Mouse (Mus musculus) embryonic facial prominence, embryonic 14.5 days (tissue): ENCODE results near the gene Tmem170. TPM values are rescaled to one million over a fixed set of nuclear protein-coding genes. Genes with fewer than 3 reads are reported as not detected.

ENCODE experiments used
- ATAC-seq: fragments of 200-750 bp; cut with Nextera tagmentation; 2 replicates; pipeline ENCODE4 v1.8.0; 2017; ENCODE audit warnings: low read depth, moderate number of reproducible peaks, moderate TSS enrichment
- DNase-seq: peaks from one replicate; pipeline ENCODE4 v3.0.0-alpha.2; 2015; ENCODE audit warnings: low spot score
- H3K27ac ChIP-seq: fragments of 300-500 bp; sonication (generic); replicated peaks from 2 replicates; pipeline ENCODE4 v1.5.1; 2014; ENCODE audit warnings: low read depth, mild to moderate bottlenecking, low read length, moderate library complexity
- H3K27me3 ChIP-seq: fragments of 300-500 bp; sonication (generic); replicated peaks from 2 replicates; pipeline ENCODE4 v1.6.1; 2014; ENCODE audit warnings: low read length; ENCODE audit not compliant: control insufficient read depth, insufficient read depth
- H3K36me3 ChIP-seq: fragments of 300-500 bp; sonication (generic); 2 replicates; pipeline ENCODE4 v1.6.1; 2014; ENCODE audit warnings: low read length, mixed read lengths; ENCODE audit not compliant: control insufficient read depth, insufficient read depth
- H3K4me1 ChIP-seq: fragments of 300-500 bp; sonication (generic); 2 replicates; pipeline ENCODE4 v1.6.1; 2014; ENCODE audit warnings: antibody characterized with exemption, low read length; ENCODE audit not compliant: control insufficient read depth, insufficient read depth
- H3K4me2 ChIP-seq: fragments of 300-500 bp; sonication (generic); 2 replicates; pipeline ENCODE4 v1.6.1; 2014; ENCODE audit warnings: low read depth, mild to moderate bottlenecking, low read length, moderate library complexity, mixed read lengths
- H3K4me3 ChIP-seq: fragments of 300-500 bp; sonication (generic); 2 replicates; pipeline ENCODE4 v1.5.1; 2014; ENCODE audit warnings: low read depth, mild to moderate bottlenecking, low read length
- H3K9ac ChIP-seq: fragments of 300-500 bp; sonication (generic); 2 replicates; pipeline ENCODE4 v1.6.1; 2014; ENCODE audit warnings: low read depth, mild to moderate bottlenecking, low read length, moderate library complexity, mixed read lengths
- H3K9me3 ChIP-seq: fragments of 300-500 bp; sonication (generic); 2 replicates; pipeline ENCODE4 v1.6.1; 2016; ENCODE audit warnings: low read length; ENCODE audit not compliant: control insufficient read depth
- WGBS: fragments of 180-500 bp; shearing (Covaris S2); extraction: QIAGEN DNeasy Blood & Tissue Kit; methylation state at CpG from one replicate; pipeline ENCODE4 v1.1.7; 2014; 5-methylcytosine and 5-hydroxymethylcytosine counted together
- polyA plus RNA-seq: library from polyadenylated mRNA; unstranded; fragments of >200 nt; fragmentation: Nextera tagmentation; extraction: Ambion mirVana; gene quantifications from 2 replicates; pipeline ENCODE4 v1.2.1, GENCODE M21; 2014

Gene Tmem170
- polyA plus RNA-seq, 1 experiment from 2014 or later: 4.1 TPM

DNA sequence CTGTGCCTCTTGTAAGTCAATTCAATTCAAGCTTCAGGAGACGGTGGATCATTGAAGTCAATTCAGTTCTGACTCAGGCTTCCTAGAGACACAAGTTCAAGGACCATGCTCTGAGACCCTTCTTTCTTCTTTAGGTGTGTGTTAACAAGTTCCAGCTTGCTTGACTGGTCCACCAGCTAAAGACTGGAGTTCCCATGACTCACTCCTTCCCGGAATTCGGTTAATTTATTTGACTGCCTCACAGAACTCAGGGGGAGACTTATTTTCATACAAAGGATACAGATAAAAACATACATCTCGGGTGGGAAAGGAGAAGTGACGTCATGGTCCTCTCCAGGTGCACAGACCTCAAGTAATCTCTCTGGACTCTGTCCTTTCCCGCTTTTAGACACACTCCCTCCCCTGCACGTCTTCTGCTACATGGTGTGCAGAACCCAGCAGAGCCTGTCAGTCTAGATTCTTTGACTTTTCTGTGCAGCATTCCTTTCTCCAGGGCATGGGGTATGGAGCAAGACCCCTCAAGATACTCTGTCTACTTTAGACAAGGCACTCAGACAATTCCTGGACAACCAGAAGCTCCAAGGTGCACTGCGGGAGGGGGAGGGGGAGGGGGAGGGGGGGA, 29.1 kb upstream of the Tmem170 start:
- no peaks in the 10 kb centered on the region for H3K9me3 ChIP-seq
- 51% methylated on average over 7 of the region's 8 CpGs for WGBS
- no peak overlapping the region for H3K9ac ChIP-seq
- H3K36me3 ChIP-seq: no peaks in the 10 kb centered on the region
- DNase-seq: peak; percentile 54
- H3K4me1 ChIP-seq: peaks cover 5% of the 10 kb centered on the region; the same call in 1 of the 2 replicates
- peak; percentile 47; the same call in 1 of the 2 replicates for ATAC-seq
- no peak overlapping the region for H3K4me3 ChIP-seq
- no peak overlapping the region for H3K27ac ChIP-seq
- H3K4me2 ChIP-seq: no peak overlapping the region
- H3K27me3 ChIP-seq: peaks cover 16% of the 10 kb centered on the region; the same call in 1 of the 2 replicates

DNA sequence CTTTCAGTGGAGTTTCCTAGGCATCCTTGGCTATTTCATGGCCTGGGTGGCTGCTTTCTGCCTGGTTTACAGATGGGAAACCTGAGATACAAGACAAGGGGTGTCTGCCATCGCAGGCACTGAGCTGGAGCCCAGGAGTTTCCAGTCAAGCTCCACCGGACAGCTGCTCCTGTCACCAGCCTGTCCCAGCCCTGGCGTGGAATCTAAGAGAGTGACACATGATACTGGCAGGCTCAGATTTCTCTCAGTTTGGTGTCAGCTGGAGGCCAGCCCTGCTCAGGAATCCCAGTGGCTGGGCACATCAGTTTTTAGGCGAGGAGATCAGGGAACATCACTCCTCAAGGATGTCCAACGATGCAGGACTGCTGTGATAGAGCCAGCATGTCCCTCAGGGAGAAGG, 25.5 kb upstream of the Tmem170 start:
- ATAC-seq (peak; percentile 81), DNase-seq (peak; percentile 82)
- Histone ChIP-seq H3K27me3 (no peaks in the 10 kb centered on the region), H3K4me3 (no peak overlapping the region), H3K27ac (no peak overlapping the region), H3K4me1 (no peaks in the 10 kb centered on the region), H3K36me3 (no peaks in the 10 kb centered on the region), H3K4me2 (no peak overlapping the region), H3K9me3 (no peaks in the 10 kb centered on the region), H3K9ac (no peak overlapping the region)
- WGBS: 13% methylated on average over 5 of the region's 5 CpGs

DNA sequence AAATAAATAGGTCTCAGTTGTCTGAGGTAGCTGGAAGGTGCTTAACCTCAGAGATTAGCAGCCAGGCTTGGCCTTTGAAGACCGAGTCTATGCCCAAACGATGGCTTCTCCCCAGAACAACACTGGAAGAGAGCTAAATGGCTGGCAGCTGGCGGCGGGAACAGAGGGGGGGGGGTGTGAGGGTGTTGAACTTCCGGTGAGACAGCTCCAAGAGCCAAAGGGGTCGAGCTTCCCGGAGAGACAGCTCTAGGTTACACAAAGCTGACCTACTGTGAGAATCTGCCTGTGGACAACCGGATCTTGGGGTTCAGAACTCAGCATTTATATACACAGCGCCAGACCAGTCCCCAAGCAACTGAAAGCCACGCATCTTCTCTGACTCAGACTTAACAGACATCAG, 22.0 kb upstream of the Tmem170 start:
- Histone ChIP-seq H3K27ac (no peak overlapping the region), H3K36me3 (no peaks in the 10 kb centered on the region), H3K9me3 (no peaks in the 10 kb centered on the region), H3K27me3 (no peaks in the 10 kb centered on the region), H3K4me2 (no peak overlapping the region), H3K9ac (no peak overlapping the region), H3K4me3 (no peak overlapping the region), H3K4me1 (no peaks in the 10 kb centered on the region)
- 45% methylated on average over 10 of the region's 10 CpGs for WGBS
- DNase-seq (no peak), ATAC-seq (no peak)

DNA sequence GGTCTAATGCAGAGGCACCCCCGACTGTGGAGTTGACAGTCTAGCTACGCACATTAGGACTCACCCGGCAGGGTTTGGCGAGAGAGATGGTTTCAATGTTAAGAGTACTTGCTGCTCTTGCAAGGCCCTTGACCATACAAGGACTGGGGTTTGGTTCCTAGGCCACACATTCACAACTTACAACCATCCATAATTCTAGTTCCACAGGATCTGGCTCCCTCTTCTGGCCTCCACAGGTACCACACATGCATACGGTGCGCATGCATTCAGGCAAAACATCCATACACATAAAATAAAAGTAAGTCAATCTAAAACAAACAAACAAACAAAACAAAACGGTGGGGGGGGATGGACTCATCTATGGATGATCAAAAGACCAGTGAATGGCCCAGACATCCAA, 18.4 kb upstream of the Tmem170 start:
- Histone ChIP-seq H3K36me3 (no peaks in the 10 kb centered on the region), H3K4me2 (no peak overlapping the region), H3K9ac (no peak overlapping the region), H3K4me3 (no peak overlapping the region), H3K4me1 (no peaks in the 10 kb centered on the region), H3K27me3 (peaks cover 14% of the 10 kb centered on the region), H3K9me3 (no peaks in the 10 kb centered on the region), H3K27ac (no peak overlapping the region)
- ATAC-seq (no peak), DNase-seq (no peak)
- WGBS: 90% methylated on average over 7 of the region's 7 CpGs

DNA sequence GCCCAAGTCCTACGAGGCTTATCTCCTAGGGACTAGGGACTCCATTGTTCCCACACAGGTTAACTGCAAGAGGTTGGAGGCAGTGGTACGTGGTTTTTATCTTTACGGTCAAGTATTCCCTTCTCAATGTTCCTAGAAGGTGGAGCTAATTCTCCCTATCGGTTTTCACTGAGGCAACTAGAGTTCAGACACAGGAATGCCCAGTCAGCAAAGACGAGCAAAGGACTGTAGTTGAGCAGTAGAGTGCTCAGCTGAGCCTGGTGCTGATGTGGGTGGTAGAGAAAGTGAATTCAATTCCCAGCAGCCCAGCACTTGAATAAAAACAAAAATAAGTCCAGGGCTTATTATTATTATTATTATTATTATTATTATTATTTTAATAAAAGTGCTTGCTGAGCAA, 16.1 kb upstream of the Tmem170 start:
- H3K27me3 ChIP-seq: peaks cover 30% of the 10 kb centered on the region
- H3K9ac ChIP-seq: no peak overlapping the region
- no peak for DNase-seq

DNA sequence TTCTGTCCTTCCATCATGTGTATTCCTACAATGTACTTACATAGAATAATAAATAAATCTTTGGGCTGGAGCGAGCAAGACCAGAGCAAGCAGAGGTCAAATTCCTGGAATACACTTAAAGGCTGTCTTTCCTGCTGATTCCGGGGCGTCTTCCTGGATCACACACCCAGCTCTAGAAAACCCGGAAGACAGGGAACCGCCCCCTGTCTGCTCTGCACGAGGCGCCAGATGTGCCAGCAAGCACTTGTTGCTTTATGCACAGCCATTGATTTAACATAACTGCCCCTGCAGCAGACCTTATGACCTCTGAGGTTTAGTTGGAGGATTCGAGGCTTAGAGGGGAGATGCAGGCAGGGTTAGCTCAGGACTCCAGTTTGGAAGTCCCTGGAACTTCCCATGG, 15.4 kb upstream of the Tmem170 start:
- Histone ChIP-seq H3K36me3 (no peaks in the 10 kb centered on the region), H3K27ac (no peak overlapping the region), H3K4me3 (no peak overlapping the region), H3K27me3 (peaks cover 30% of the 10 kb centered on the region), H3K9me3 (no peaks in the 10 kb centered on the region), H3K4me2 (no peak overlapping the region), H3K9ac (no peak overlapping the region), H3K4me1 (peaks cover 7% of the 10 kb centered on the region; the same call in 1 of the 2 replicates)
- ATAC-seq (no peak), DNase-seq (no peak)
- WGBS: 17% methylated on average over 8 of the region's 8 CpGs

More for the DNA sequence above, 16.1 kb upstream of the Tmem170 start:
- no peaks in the 10 kb centered on the region for H3K36me3 ChIP-seq
- no peak for ATAC-seq
- WGBS: 50% methylated on average over 5 of the region's 5 CpGs
- H3K4me1 ChIP-seq: peaks cover 7% of the 10 kb centered on the region; the same call in 1 of the 2 replicates
- no peak overlapping the region for H3K27ac ChIP-seq
- no peak overlapping the region for H3K4me2 ChIP-seq
- no peaks in the 10 kb centered on the region for H3K9me3 ChIP-seq
- H3K4me3 ChIP-seq: no peak overlapping the region

DNA sequence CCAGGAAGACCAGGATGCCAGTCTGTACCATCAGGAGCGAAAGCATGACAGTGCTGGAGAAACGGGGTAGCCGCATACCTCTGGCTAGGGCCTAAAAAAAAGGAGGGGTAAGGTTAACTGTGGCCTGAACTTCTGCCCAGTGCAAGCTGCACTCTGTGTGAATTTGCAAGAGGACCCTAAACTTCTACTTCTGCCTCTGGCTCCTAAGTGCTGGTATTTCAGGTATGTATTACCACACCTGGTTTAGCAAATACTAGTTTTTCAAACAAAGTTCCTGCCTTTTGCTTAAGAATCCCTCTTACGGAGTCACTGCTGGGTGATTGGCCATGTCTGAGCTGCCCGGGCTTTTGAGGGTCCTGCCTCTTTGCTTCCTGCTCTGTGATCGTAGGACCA, 14.4 kb upstream of the Tmem170 start:
- no peak overlapping the region for H3K9ac ChIP-seq
- H3K27me3 ChIP-seq: peaks cover 30% of the 10 kb centered on the region
- no peaks in the 10 kb centered on the region for H3K36me3 ChIP-seq
- ATAC-seq (no peak), DNase-seq (no peak)
- peaks cover 7% of the 10 kb centered on the region; the same call in 1 of the 2 replicates for H3K4me1 ChIP-seq
- H3K9me3 ChIP-seq: no peaks in the 10 kb centered on the region
- H3K4me3 ChIP-seq: 0 out of 2 replicates have a peak overlapping the region, but pooled peaks have one; percentile 22
- 64% methylated on average over 6 of the region's 6 CpGs for WGBS
- no peak overlapping the region for H3K4me2 ChIP-seq
- no peak overlapping the region for H3K27ac ChIP-seq

DNA sequence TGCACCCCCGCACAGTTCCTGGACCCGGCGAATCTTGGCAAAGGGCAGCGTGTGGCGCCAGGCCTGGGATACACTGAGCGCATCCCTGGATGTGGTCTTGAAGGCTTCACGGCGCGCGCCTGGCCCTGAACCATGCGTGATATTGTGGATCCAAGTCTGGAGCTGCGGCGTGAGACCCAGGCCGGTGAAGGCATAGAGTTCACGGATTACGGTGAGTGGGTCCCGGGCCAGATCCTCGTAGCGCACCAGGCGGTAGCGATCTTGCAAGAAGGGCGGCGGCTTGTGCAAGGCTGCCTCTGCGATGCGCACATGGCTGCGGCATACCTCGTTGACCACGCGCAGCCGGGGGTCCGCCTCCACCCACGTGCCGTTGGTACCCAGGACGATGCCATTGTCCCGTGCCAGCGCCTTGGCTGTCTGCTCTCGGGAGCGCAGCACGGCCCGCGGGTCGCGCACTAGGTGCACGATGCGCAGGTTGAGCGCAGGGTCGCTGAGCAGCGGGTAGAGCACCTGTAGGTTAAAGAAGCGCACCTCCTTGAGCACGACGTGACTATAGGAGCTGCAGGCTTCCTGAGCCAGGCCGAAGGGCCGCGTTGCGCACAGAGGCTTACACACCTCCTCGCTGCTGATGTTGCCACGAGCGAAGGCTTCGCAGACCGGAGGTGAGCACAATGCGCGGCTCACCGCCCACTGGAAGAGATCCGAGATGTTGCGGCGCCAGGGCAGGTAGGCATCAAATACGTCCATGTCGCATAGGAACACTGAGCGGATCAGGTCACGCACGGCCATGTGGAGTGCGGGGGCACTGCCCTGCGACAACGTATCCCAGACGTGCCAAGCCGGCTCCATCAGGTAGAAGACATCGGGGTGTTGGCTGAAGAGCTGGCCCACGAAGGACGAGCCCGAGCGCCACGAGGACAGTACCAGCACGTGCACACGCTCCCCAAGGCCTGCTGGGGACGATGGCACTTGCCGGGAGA, 13.7 kb upstream of the Tmem170 start:
- Histone ChIP-seq H3K4me3 (peak overlapping the region; percentile 22), H3K9me3 (no peaks in the 10 kb centered on the region), H3K27ac (no peak overlapping the region), H3K4me2 (peak overlapping the region; percentile 44), H3K4me1 (peaks cover 7% of the 10 kb centered on the region; the same call in 1 of the 2 replicates), H3K27me3 (peaks cover 30% of the 10 kb centered on the region), H3K36me3 (no peaks in the 10 kb centered on the region), H3K9ac (no peak overlapping the region)
- ATAC-seq (0 out of 2 replicates have a peak, but pooled peaks have one; percentile 28), DNase-seq (no peak)
- WGBS: 11% methylated on average over 79 of the region's 86 CpGs
